Mouse (Mus musculus): ENCODE measurements around the gene Smc6. TPM values are rescaled to one million over a fixed set of nuclear protein-coding genes. Genes with fewer than 3 reads are reported as not detected.

The Smc6 gene
- 27.0 TPM for polyA plus RNA-seq (2014; fragmentation: Illumina TruSeq; extraction: RNeasy Lipid Tissue Mini Kit (QIAGEN cat#74804); ENCODE audit: low read depth, low replicate concordance)

GRCm38 (mm10) chr12:11265382-11266281 lies at the start of gene Smc6, which contains the start of gene Gen1:
Gene Smc6, plus strand, starts transcription at chr12:11265886.
Gene Gen1, minus strand, starts transcription at chr12:11265801.

Other genes starting within 250 kb of the Smc6 start
- gene Kcns3, start 114.8 kb upstream of the Smc6 start, polyA plus RNA-seq (2014; fragmentation: Illumina TruSeq; extraction: RNeasy Lipid Tissue Mini Kit (QIAGEN cat#74804); ENCODE audit: low read depth, low replicate concordance), result not detected
- gene Msgn1, start 56.9 kb upstream of the Smc6 start, polyA plus RNA-seq (2014; fragmentation: Illumina TruSeq; extraction: RNeasy Lipid Tissue Mini Kit (QIAGEN cat#74804); ENCODE audit: low read depth, low replicate concordance), result not detected
- 0.85 TPM for gene Gen1, start 85 bp upstream of the Smc6 start, polyA plus RNA-seq (2014; fragmentation: Illumina TruSeq; extraction: RNeasy Lipid Tissue Mini Kit (QIAGEN cat#74804); ENCODE audit: low read depth, low replicate concordance)
- not detected for gene Vsnl1, start 170.7 kb downstream of the Smc6 start, polyA plus RNA-seq (2014; fragmentation: Illumina TruSeq; extraction: RNeasy Lipid Tissue Mini Kit (QIAGEN cat#74804); ENCODE audit: low read depth, low replicate concordance)
- gene Rad51ap2, start 190.2 kb downstream of the Smc6 start, polyA plus RNA-seq (2014; fragmentation: Illumina TruSeq; extraction: RNeasy Lipid Tissue Mini Kit (QIAGEN cat#74804); ENCODE audit: low read depth, low replicate concordance), result not detected